Mouse (Mus musculus) megakaryocyte-erythroid progenitor cell, adult 5-6 weeks (primary cell): Measurements from ENCODE around the gene Tmem210. TPM values are rescaled to one million over a fixed set of nuclear protein-coding genes. Genes with fewer than 3 reads are reported as not detected.
A peak's percentile ranks its signal among the peaks of the same experiment; 100 is the strongest.
"Not testable (repeated sequence)": the region's sequence is repeated elsewhere in the genome, so short reads cannot be mapped to it uniquely, and the experiment has no call there.

Experiments used
- ATAC-seq: replicated peaks from 2 replicates; pipeline ENCODE4 v1.8.0; 2016; ENCODE audit warnings: mild to moderate bottlenecking, inconsistent platforms; ENCODE audit not compliant: severe bottlenecking, poor library complexity, low FRiP score, low TSS enrichment
- total RNA-seq, 2 experiments: library from RNA; stranded (forward) in 1 of 2; stranded (reverse) in 1 of 2; fragments of 200-1000, 215-1000 nt in 1 of 2; fragments of >200 nt in 1 of 2; fragmentation: Nextera tagmentation in 1 of 2; gene quantifications; 2 replicates each; pipeline ENCODE4 v1.2.3; 2014 to 2017

Gene Tmem210
- total RNA-seq (2014; fragmentation: Nextera tagmentation) (not detected in 2 replicates), total RNA-seq (2017) (not detected in 2 replicates)

DNA sequence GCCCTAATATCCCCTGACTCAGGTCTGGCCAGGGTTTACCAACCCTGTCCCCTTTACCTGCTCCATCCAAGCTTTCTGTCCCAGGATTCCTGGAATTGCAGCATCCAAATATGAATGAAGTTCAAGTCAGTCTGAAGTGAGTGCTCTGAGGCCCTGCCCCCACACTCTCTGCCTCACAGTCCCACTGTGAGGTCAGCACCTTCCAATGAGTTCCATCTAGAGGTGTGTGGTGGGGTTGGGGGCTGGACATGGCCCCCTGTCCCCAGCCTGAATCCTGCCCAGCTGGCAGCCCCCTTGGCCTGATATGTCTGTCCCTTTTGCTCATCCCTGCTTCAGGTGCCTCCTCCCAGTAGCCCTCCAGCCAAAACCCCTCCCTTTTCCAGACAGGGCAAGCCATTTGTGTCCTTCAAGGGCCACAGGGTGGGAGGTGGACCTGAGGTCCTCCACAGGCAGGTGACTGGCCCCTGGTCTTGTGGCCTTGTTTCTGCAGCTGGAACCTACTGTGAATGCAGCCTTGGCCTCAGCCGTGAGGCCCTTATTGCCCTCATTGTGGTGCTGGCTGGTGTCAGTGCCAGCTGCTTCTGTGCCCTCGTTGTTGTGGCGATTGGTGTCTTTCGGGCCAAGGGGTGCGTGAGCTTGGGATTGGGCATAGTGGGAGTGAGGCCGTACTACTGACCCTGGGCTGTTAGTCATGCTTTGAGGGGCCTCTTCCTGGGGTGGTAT lies at the start of gene Tmem210:
Gene Tmem210, plus strand, starts transcription at position 219 of the 723 bp plus-strand sequence.
- no peak for ATAC-seq

DNA sequence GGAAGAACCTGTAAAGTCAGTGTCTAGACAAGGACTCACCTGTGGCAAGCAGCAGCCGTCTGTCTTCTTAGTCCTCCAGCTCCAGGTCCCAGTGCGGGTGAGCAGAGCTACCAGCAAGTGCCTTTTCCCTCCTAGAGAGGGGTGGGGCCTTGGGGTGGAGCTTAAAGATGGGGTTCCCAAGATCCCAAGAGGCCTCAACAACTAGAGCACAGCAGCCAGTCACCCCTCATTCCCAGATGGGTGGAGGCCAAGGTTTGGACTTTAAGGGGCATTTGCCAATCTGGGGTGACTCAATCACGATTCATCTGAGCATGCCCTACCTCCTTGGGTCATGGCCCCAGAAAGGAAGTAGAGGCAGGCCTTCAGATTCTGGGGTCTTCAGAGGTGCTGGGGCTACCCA lies 48.2 kb upstream of the Tmem210 start:
- no peak for ATAC-seq

DNA sequence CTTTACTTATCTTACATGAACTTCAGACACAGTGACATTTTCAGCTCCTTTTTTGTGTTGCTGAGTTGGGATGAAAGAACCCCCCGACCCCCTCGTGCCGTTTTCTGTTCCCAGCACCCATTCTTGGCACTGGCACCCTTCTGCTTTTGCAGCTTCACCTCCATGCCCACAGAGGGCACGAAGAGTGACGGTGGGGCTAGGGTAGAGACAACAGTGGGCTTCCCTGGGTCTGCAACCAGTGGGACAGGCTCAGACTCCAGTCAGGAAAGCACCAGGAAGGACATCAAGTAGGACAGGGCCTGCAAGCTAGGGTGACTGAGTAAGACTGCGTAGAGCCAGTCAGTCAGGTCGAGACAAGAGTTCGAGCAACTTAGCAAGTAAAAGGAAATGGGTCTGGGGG lies 47.6 kb upstream of the Tmem210 start:
- no peak for ATAC-seq

DNA sequence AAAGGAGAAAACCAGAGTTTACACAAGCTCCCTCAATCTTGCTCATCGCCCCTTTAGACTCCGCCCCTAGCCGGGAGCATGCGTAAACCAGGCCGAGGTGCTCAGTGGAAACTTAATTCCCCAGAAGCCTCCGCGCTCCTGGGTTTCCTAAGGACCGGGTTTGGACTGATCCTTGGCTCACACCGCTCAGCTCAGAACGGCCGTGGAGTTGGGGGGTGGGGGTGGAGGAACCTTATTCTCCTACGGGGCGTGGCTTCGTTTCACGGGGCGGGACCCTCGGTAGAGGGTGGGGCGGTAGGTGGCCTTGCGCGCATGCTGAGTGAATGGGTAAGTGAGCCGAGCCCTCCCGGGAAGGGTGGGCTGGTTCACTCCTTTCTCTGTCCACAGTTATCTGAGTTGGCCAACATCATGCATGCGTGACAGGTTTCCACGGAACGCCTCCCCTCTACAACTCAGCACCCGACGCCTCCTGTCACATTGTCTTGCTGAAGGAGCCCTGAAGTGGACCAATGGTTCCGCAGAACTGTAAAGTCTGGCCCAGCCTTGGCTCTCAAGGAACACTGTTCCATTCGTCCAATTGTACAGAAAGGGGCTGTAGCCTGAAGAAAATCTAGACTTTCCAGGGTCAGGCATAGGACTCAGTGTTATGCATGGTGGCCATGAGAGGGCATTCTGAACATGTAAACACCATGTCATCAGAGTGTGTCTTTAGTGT lies 47.1 kb upstream of the Tmem210 start:
- ATAC-seq = peak; percentile 74

DNA sequence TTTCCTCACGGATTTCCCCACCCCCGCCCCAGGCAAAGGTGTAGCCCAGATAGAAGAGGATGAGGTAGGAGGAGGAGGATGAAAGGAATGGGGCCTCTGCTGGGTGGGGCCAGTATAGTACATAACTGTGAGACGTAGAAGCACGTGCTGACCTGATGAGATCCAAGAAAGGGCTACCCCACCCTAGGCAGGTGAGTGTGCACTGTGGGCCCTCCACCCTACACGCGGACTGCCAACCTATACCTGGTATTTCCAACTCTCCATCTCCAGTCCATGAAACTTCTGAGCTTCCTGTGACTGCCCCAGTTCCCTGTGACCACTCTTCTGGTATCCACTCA lies 46.5 kb upstream of the Tmem210 start:
- no peak for ATAC-seq

DNA sequence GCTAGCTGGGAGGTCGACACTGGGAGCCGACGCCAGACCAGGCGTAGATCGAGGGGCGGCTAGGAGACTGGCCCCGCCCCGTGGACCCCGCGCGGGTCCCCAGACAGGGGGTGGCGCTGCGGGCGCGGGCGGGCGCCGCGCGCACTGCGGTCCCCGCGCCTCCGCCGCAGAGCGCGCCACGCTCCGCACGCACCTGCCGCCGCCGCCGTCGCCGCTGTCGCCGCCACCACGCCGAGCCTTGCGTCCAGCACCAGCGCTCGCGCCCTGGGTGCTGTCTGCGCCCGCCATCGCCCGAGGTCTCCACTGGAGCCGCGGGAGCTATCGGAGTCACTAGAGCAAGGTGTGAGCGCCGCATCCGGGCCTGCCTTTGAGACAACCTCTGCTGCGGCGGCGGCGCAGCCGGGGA lies 45.8 kb upstream of the Tmem210 start, which contains the start of the genes Rnf208 and Cysrt1:
Gene Rnf208, plus strand, starts transcription at position 155 of the 406 bp plus-strand sequence.
Gene Cysrt1, minus strand, starts transcription at position 352 of the 406 bp plus-strand sequence.
- no peak for ATAC-seq

DNA sequence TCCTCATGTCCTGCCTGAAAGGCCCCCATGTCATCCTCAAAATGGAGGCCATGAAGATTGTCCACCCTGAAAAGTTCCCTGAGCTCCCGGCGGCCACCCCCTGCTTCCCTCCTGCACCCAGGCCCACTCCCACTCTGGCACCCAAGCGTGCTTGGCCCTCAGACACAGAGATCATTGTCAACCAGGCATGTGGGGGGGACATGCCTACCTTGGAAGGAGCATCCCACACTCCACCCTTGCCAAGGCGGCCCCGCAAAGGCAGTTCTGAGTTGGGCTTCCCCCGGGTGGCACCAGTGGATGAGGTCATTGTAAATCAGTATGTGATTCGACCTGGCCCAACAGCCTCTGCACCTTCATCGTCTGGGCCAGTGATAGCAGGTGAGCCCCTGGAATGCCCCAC lies 44.6 kb upstream of the Tmem210 start:
- no peak for ATAC-seq

DNA sequence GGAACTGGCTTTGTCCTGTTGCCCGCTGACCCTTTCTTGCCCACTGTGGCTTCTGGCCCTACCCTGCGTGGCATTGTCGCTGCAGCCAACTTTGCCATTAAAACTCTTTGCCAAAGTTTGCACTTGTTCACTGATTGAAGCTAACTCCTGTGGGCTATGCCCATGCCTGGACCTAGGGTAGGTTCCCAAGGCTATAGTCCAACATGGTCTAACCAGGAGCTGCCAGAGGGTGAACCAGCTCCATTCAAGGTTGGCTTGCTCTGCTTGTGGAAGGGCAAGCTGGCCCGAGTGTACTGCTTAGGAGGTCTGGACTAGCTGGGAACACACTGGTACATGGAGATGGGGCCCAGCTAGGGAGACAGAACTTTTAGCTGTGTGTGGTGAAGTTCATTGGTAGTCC lies 43.8 kb upstream of the Tmem210 start:
- ATAC-seq = no peak

DNA sequence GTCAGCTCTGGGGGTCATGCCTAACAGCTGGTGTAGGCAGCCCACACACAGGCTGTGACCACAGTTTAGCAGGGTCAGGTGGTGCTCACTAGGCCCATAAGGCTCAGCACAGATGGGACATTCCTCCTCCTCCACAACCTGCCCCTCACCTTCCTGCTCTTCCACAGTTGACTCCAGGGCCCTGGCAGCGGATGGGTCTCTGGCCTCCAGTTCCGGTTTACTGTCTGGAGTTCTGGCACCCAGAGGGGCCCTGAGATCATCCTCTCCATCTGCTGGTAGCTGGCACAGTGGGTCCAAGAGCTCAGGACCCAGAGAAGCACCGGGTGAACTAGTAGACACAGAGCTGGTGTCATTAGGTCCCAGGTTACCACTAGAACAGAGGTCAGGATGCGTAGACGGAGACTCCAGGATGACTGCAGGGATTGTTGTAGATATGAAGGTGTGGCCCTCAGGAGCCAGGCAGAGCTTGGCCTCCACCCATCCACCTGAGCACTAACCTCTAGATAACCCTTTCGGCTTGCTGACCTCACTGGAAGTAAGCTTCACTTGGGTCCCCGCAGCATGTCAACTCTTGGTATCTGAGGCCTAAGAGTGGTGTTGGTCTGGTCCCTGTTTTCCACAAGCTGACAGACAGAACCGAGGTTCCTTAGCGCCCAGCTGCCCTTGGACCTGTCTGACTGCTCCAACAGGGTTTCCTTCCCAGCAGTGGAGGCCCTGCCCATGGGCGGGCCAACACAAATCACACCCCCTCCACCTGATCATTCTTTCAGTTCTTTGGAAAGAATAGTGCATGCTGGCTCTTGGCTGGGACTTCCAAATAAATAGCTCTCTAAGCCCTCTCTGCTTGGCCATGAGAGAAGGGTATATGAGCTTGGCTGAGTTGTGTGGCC lies 41.5 kb upstream of the Tmem210 start, which contains the start of gene AL732309.1:
Gene AL732309.1, minus strand, starts transcription at position 681 of the 890 bp plus-strand sequence.
- no peak for ATAC-seq

DNA sequence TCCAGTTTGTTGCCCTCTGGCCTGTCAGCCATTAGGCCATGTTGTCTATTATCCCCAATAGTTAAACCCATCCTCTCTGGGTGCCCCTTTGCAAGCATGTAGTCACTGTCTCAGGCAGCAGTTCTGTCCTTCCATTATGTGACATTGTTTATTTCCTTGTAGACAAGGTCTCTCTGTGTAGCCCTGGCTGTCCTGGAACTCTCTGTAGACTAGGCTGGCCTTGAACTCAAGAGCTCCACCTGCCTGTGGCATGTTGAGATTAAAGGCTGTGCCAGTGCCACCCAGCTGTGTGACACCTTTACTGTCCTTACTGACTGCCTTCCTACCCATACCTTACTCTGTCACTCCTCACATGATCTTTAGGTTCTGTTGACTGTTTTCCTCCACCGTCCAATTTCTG lies 35.6 kb upstream of the Tmem210 start:
- ATAC-seq = no peak

DNA sequence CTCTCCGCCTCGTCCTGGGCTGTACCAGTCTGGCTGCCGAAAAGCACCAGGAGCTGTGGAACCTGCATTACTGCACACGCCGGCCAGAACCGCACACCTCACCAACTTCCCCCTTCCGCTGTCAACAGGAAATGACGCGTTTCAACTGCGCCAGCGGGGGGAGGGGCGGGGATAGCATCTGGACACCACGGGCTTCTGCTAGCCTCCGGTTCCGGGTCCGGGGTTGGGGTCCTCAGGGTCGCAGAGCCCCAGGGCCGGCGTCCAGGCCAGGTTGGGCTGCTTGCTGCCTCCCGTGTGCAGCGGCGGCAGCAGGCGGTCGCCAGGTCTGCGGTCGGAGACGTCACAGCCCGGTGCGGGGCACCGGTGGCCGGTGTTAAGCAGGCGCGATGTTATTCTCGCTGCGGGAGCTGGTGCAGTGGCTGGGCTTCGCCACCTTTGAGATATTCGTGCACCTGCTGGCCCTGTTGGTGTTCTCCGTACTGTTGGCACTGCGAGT lies 32.6 kb upstream of the Tmem210 start, which contains the start of gene Tmem203:
Gene Tmem203, plus strand, starts transcription at position 156 of the 496 bp plus-strand sequence.
- peak; percentile 82 for ATAC-seq

DNA sequence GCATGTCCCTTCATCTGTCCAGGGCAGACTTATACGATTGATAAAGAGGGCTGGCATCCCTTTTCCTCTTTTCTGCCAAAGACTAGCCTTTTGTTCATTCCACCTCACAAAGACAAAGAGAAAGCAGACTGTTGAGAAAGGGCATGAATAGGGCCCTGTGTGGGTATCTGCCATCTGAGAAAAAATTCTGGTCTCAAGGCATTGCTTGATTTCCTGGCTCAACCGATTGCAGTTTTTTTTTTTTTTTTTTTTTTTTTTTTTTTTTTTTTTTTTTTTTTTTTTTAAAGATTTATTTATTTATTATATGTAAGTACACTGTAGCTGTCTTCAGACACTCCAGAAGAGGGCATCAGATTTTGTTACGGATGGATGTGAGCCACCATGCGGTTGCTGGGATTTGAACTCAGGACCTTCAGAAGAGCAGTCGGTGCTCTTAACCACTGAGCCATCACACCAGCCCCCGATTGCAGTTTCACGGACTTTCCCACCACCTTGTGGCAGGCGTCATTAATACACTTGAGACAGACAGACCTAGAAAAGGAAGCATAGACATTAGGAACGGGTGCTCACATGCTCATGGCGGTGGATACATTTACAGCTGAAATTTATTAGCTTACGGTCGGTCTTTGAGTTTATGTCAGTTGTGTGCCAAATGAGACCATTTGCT lies 31.4 kb upstream of the Tmem210 start:
- ATAC-seq = peak; percentile 62

DNA sequence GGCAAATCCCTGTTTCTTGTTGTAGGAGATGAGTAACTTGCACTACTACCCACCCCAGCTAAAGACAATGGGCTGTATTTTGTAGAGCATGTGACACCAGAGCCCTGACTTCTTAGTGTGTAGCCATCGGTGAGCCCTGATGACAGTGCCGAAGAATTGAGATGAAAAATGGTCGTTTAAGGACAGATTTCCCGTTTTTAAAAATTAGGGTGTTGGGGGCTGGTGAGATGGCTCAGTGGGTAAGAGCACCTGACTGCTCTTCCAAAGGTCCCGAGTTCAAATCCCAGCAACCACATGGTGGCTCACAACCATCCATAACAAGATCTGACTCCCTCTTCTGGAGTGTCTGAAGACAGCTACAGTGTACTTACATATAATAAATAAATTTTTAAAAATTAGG lies 30.7 kb upstream of the Tmem210 start:
- not testable (repeated sequence) for ATAC-seq

DNA sequence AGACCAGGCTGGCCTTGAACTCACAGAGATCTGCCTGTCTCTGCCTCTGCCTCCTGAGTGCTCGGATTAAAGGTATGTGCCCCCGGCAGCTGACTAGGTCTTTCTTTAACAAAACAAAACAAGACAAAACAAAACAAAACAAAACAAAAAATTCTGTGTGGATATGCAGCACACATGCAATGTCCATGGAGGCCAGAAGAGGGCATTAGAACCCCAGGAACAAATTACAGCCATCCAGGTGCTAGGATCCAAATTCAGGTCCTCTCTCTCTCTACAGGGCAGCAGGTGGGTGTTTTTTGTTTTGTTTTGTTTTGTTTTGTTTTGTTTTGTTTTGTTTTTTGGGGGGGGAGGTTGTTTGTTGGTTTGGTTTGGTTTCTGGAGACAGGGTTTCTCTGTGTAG lies 29.1 kb upstream of the Tmem210 start:
- ATAC-seq = no peak

DNA sequence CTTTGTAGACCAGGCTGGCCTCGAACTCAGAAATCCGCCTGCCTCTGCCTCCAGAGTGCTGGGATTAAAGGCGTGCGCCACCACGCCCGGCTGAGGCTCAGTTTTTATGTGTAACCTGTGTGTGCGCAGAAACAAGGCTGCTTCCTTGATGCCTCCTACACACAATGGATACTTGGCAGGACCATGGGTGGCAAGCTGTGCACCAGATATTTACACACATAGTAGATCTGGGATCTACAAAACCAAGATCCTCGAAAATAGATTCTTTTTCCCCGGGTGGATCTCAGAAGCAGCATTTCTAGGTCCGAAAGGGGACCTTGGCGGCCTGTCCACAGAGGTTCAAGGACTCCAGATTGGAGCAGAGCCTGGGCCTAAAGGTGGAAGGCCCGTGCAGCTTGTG lies 26.1 kb upstream of the Tmem210 start:
- no peak for ATAC-seq

DNA sequence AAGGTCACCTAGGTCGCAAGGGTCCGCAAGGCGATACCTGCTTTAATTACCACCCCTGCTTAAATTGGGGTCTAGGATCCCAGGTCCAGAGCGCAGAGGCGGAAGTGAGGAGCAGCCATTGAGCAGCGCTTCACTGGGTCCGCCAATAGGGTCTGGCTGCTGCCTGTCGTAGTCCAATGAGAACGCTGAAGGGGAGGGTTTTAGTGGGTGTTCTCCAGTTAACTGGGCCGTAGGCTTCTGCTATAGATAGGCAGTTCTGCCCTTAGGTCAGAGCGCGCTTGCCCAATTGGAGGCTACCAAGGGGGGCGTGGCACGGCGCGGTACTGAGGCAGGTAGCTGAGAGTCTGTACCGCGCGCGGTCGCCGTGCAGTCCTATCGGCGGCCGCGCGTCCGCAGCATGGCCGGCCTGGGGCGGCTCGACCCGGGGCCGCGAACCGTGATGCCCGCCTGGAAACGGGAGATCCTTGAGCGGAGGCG lies 25.6 kb upstream of the Tmem210 start, which contains the start of gene Tprn:
Gene Tprn, plus strand, starts transcription at position 328 of the 477 bp plus-strand sequence.
- peak; percentile 98 for ATAC-seq

DNA sequence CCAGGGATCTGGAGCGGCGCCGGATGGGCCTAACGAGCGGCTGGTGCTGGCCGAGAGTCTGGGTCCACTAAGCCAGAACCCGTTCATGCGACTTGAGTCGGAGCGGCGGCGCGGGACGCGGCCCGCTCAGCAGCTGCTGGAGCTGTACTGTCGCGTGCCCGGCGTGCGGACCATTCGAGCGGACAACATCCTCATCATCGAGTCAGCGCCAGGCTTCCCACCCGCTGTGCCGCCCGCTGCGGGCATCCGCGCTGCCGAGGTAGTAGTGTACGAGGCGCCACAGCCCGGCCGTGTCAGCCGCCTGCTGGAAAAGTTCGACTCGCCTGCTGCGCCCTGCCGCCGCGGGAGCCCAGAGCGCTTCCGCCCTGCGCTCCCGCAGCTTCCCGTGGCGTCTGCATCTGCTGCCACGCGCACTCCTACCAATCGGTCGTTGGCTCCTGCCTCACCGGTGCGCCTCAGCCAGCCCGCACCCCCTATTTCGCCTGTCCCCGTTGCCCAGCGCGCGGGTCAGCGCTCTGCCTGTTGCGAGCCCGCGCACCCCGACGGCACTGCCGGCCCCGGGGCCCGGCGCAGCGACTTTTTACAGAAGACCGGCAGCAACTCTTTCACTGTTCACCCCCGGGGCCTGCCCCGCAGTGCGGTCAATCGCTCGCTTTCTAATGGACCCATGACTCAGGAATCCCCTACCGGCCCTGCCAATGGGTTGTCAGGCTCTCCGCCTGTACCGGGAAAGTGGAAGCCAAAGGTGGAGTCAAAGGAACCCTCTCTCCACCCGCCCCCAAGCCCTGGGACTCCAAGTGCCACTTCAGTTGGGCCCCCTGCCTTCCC lies 24.9 kb upstream of the Tmem210 start:
- 0 out of 2 replicates have a peak, but pooled peaks have one; percentile 9 for ATAC-seq
